Mouse (Mus musculus) kidney, embryonic 15.5 days (tissue): ENCODE results near the gene Casp9. TPM values are rescaled to one million over a fixed set of nuclear protein-coding genes. Genes with fewer than 3 reads are reported as not detected.

Experiments
- ATAC-seq: fragments of 200-750 bp; cut with Nextera tagmentation; replicated peaks from 2 replicates; pipeline ENCODE4 v1.8.0; 2017; ENCODE audit warnings: moderate TSS enrichment; ENCODE audit not compliant: low FRiP score
- H3K27ac ChIP-seq: fragments of 300-500 bp; sonication (generic); 2 replicates; pipeline ENCODE4 v1.5.1; 2015; ENCODE audit warnings: mild to moderate bottlenecking, inconsistent platforms
- H3K27me3 ChIP-seq: fragments of 300-500 bp; sonication (generic); 2 replicates; pipeline ENCODE4 v1.6.1; 2015; ENCODE audit warnings: inconsistent platforms
- H3K36me3 ChIP-seq: fragments of 300-500 bp; sonication (generic); 2 replicates; pipeline ENCODE4 v1.6.1; 2015; ENCODE audit warnings: inconsistent platforms
- H3K4me1 ChIP-seq: fragments of 300-500 bp; sonication (generic); 2 replicates; pipeline ENCODE4 v1.6.1; 2015; ENCODE audit warnings: inconsistent platforms
- H3K4me2 ChIP-seq: fragments of 300-500 bp; sonication (generic); 2 replicates; pipeline ENCODE4 v1.6.1; 2015; ENCODE audit warnings: moderate library complexity, mild to moderate bottlenecking, inconsistent platforms
- H3K4me3 ChIP-seq: fragments of 300-500 bp; sonication (generic); replicated peaks from 2 replicates; pipeline ENCODE4 v1.5.1; 2015; ENCODE audit warnings: mild to moderate bottlenecking, inconsistent platforms
- H3K9ac ChIP-seq: fragments of 300-500 bp; sonication (generic); 2 replicates; pipeline ENCODE4 v1.6.1; 2015; ENCODE audit warnings: mild to moderate bottlenecking, inconsistent platforms
- H3K9me3 ChIP-seq: fragments of 300-500 bp; sonication (generic); replicated peaks from 2 replicates; pipeline ENCODE4 v1.6.1; 2016; ENCODE audit warnings: inconsistent platforms
- WGBS: fragments of 180-500 bp; shearing (Covaris S2); methylation state at CpG from one replicate; pipeline ENCODE4 v1.1.7; 2015; ENCODE audit warnings: mixed read lengths; 5-methylcytosine and 5-hydroxymethylcytosine counted together
- polyA plus RNA-seq: library from polyadenylated mRNA; unstranded; fragments of >200 nt; fragmentation: Nextera tagmentation; extraction: Ambion mirVana; gene quantifications from 2 replicates; pipeline ENCODE4 v1.2.1, GENCODE M21; 2015

Gene Casp9
- polyA plus RNA-seq, 1 experiment from 2014 or later, result 23.7 TPM

- no peaks in the 10 kb centered on the region for H3K27me3 ChIP-seq
- 76% methylated on average over 13 of the region's 13 CpGs for WGBS
- no peaks in the 10 kb centered on the region for H3K9me3 ChIP-seq
- no peak overlapping the region for H3K4me3 ChIP-seq
- ATAC-seq, result no peak
- peaks cover 12% of the 10 kb centered on the region for H3K4me1 ChIP-seq
- no peak overlapping the region for H3K27ac ChIP-seq
- no peak overlapping the region for H3K9ac ChIP-seq
- no peak overlapping the region for H3K4me2 ChIP-seq
- H3K36me3 ChIP-seq, result peaks cover 66% of the 10 kb centered on the region
Observed at GRCm38 (mm10) chr4:141786141-141786540, 7.3 kb upstream of the Casp9 start.

- Histone ChIP-seq H3K9ac (no peak overlapping the region), H3K27ac (no peak overlapping the region), H3K4me3 (no peak overlapping the region), H3K9me3 (no peaks in the 10 kb centered on the region), H3K4me1 (peaks cover 16% of the 10 kb centered on the region), H3K36me3 (peaks cover 57% of the 10 kb centered on the region), H3K27me3 (no peaks in the 10 kb centered on the region), H3K4me2 (no peak overlapping the region)
- WGBS, result 54% methylated on average over 6 of the region's 6 CpGs
- ATAC-seq, result no peak
Observed at GRCm38 (mm10) chr4:141787046-141787445, 6.4 kb upstream of the Casp9 start.

- Histone ChIP-seq H3K27me3 (no peaks in the 10 kb centered on the region), H3K4me1 (peaks cover 17% of the 10 kb centered on the region), H3K27ac (no peak overlapping the region), H3K9ac (no peak overlapping the region), H3K9me3 (no peaks in the 10 kb centered on the region), H3K4me3 (no peak overlapping the region), H3K36me3 (peaks cover 53% of the 10 kb centered on the region), H3K4me2 (no peak overlapping the region)
- WGBS, result 91% methylated on average over 7 of the region's 7 CpGs
- no peak for ATAC-seq
Observed at GRCm38 (mm10) chr4:141787462-141787861, 6.0 kb upstream of the Casp9 start.

- H3K4me3 ChIP-seq, result peak overlapping the region; percentile 86
- ATAC-seq, result no peak
- H3K9me3 ChIP-seq, result no peaks in the 10 kb centered on the region
- peak overlapping the region; percentile 88 for H3K27ac ChIP-seq
- peak overlapping the region; percentile 92 for H3K9ac ChIP-seq
- H3K36me3 ChIP-seq, result peaks cover 30% of the 10 kb centered on the region
- peaks cover 31% of the 10 kb centered on the region for H3K4me1 ChIP-seq
- H3K4me2 ChIP-seq, result peak overlapping the region; percentile 83
- 51% methylated on average over 3 of the region's 3 CpGs for WGBS
- H3K27me3 ChIP-seq, result no peaks in the 10 kb centered on the region
Observed at GRCm38 (mm10) chr4:141789564-141790218, 3.7 kb upstream of the Casp9 start.

- H3K9ac ChIP-seq, result peak within 1 kb of the TSS; percentile 92
- H3K4me2 ChIP-seq, result peak within 1 kb of the TSS; percentile 83
- no peaks in the 10 kb centered on the region for H3K27me3 ChIP-seq
- H3K4me1 ChIP-seq, result peaks cover 39% of the 10 kb centered on the region
- H3K4me3 ChIP-seq, result peak within 1 kb of the TSS; percentile 86
- no peaks in the 10 kb centered on the region for H3K9me3 ChIP-seq
- peak; percentile 84 for ATAC-seq
- WGBS, result under 1% methylated on average over 42 of the region's 42 CpGs
- peaks cover 22% of the 10 kb centered on the region for H3K36me3 ChIP-seq
- peak within 1 kb of the TSS; percentile 88 for H3K27ac ChIP-seq
Observed at GRCm38 (mm10) chr4:141790524-141790990, 2.9 kb upstream of the Casp9 start, which contains the start of gene Dnajc16. TSS of gene Dnajc16 (minus strand) at chr4:141790931.

- Histone ChIP-seq H3K9me3 (no peaks in the 10 kb centered on the region), H3K27ac (no peak overlapping the region), H3K36me3 (peaks cover 23% of the 10 kb centered on the region), H3K4me2 (no peak overlapping the region; the same call in 1 of the 2 replicates), H3K9ac (no peak overlapping the region), H3K27me3 (no peaks in the 10 kb centered on the region), H3K4me3 (no peak overlapping the region), H3K4me1 (peaks cover 46% of the 10 kb centered on the region)
- WGBS, result 94% methylated on average over 7 of the region's 7 CpGs
- no peak for ATAC-seq
Observed at GRCm38 (mm10) chr4:141791486-141791885, 1.9 kb upstream of the Casp9 start.

- 91% methylated on average over 8 of the region's 8 CpGs for WGBS
- Histone ChIP-seq H3K4me3 (no peak overlapping the region), H3K27me3 (no peaks in the 10 kb centered on the region), H3K4me2 (no peak overlapping the region), H3K27ac (peak overlapping the region; percentile 99; the same call in 1 of the 2 replicates), H3K9me3 (no peaks in the 10 kb centered on the region), H3K9ac (no peak overlapping the region), H3K4me1 (peaks cover 44% of the 10 kb centered on the region), H3K36me3 (peaks cover 27% of the 10 kb centered on the region)
- no peak for ATAC-seq
Observed at GRCm38 (mm10) chr4:141791951-141792350, 1.5 kb upstream of the Casp9 start.

GRCm38 (mm10) chr4:141792554-141793281 is 694 bp upstream of the Casp9 start:
- Histone ChIP-seq H3K36me3 (peaks cover 28% of the 10 kb centered on the region), H3K9ac (peak overlapping the region; percentile 36), H3K9me3 (no peaks in the 10 kb centered on the region), H3K27ac (peak overlapping the region; percentile 99), H3K4me1 (peaks cover 44% of the 10 kb centered on the region), H3K4me2 (peak overlapping the region; percentile 62), H3K27me3 (no peaks in the 10 kb centered on the region), H3K4me3 (peak overlapping the region; percentile 78)
- WGBS, result 11% methylated on average over 10 of the region's 10 CpGs
- no peak; the same call in 1 of the 2 replicates for ATAC-seq

- Histone ChIP-seq H3K27ac (peak overlapping the region; percentile 99), H3K4me1 (peaks cover 44% of the 10 kb centered on the region), H3K4me2 (peak overlapping the region; percentile 62), H3K36me3 (peaks cover 29% of the 10 kb centered on the region), H3K27me3 (no peaks in the 10 kb centered on the region), H3K9ac (peak overlapping the region; percentile 67), H3K4me3 (peak overlapping the region; percentile 78), H3K9me3 (no peaks in the 10 kb centered on the region)
- 8% methylated on average over 5 of the region's 5 CpGs for WGBS
- no peak for ATAC-seq
Observed at GRCm38 (mm10) chr4:141794152-141794535, 732 bp downstream of the Casp9 start.

- Histone ChIP-seq H3K36me3 (peaks cover 29% of the 10 kb centered on the region), H3K27me3 (no peaks in the 10 kb centered on the region), H3K4me3 (no peak overlapping the region), H3K9ac (no peak overlapping the region), H3K9me3 (no peaks in the 10 kb centered on the region), H3K4me1 (peaks cover 34% of the 10 kb centered on the region), H3K27ac (no peak overlapping the region), H3K4me2 (no peak overlapping the region)
- 78% methylated on average over 7 of the region's 7 CpGs for WGBS
- ATAC-seq, result no peak
Observed at GRCm38 (mm10) chr4:141796356-141796755, 2.9 kb downstream of the Casp9 start.

GRCm38 (mm10) chr4:141796954-141797353 is 3.5 kb downstream of the Casp9 start:
- no peaks in the 10 kb centered on the region for H3K9me3 ChIP-seq
- H3K4me2 ChIP-seq, result no peak overlapping the region
- H3K4me3 ChIP-seq, result no peak overlapping the region
- H3K27ac ChIP-seq, result no peak overlapping the region
- H3K36me3 ChIP-seq, result peaks cover 29% of the 10 kb centered on the region
- peaks cover 32% of the 10 kb centered on the region for H3K4me1 ChIP-seq
- no peak overlapping the region for H3K9ac ChIP-seq
- no peaks in the 10 kb centered on the region for H3K27me3 ChIP-seq
- no peak for ATAC-seq
- WGBS, result 82% methylated on average over 4 of the region's 4 CpGs

- Histone ChIP-seq H3K9ac (no peak overlapping the region), H3K27me3 (no peaks in the 10 kb centered on the region), H3K27ac (no peak overlapping the region), H3K36me3 (peaks cover 29% of the 10 kb centered on the region), H3K4me3 (no peak overlapping the region), H3K9me3 (no peaks in the 10 kb centered on the region), H3K4me2 (no peak overlapping the region), H3K4me1 (peaks cover 31% of the 10 kb centered on the region)
- WGBS, result 93% methylated on average over 5 of the region's 5 CpGs
- no peak for ATAC-seq
Observed at GRCm38 (mm10) chr4:141797545-141797944, 4.1 kb downstream of the Casp9 start.
